ENCODE assay signal across 16 mouse cellular contexts in genomic region chr16:49193986-49194385, GRCm38 (mm10).
"Had no signal": no experiment of that assay in that cellular context is flagged by ENCODE, and none has a peak within 500 bp of the region (broad histone marks: within the 10 kb centered on the region; RNA-seq: fewer than 3 reads in every experiment).

No protein-coding gene starts in this region.

- ATAC-seq: midbrain, embryonic 16.5 days had no signal

- H3K27ac ChIP-seq: midbrain, embryonic 10.5 days; neural tube, embryonic 13.5 days; neural tube, embryonic 15.5 days had no signal

- DNase-seq: lung, adult 18-20 months; lung, embryonic 14.5 days; lung, postnatal 10 days; lung, postnatal 4 days; midbrain, embryonic 14.5 days; right cerebral cortex, postnatal 25 days; right cerebral cortex, postnatal 4 days; spleen, adult 18-20 months; thymus, adult 18-20 months; thymus, postnatal 14 days; thymus, postnatal 36 days had no signal

- H3K36me3 ChIP-seq: midbrain, embryonic 10.5 days; neural tube, embryonic 13.5 days; neural tube, embryonic 15.5 days had no signal

- H3K4me1 ChIP-seq: neural tube, embryonic 13.5 days; neural tube, embryonic 15.5 days had no signal

- H3K27me3 ChIP-seq: neural tube, embryonic 13.5 days; neural tube, embryonic 15.5 days had no signal

- H3K9me3 ChIP-seq: midbrain, embryonic 10.5 days; neural tube, embryonic 13.5 days; neural tube, embryonic 15.5 days had no signal

- H3K4me2 ChIP-seq: lung, embryonic 14.5 days; neural tube, embryonic 13.5 days; neural tube, embryonic 15.5 days had no signal

- H3K4me3 ChIP-seq: midbrain, embryonic 10.5 days; myocyte; neural tube, embryonic 13.5 days; neural tube, embryonic 15.5 days had no signal

- H3K9ac ChIP-seq: lung, embryonic 14.5 days; neural tube, embryonic 13.5 days; neural tube, embryonic 15.5 days had no signal
